Mouse (Mus musculus) naive thymus-derived CD4-positive, alpha-beta T cell, adult 2 months (primary cell): ENCODE results near the gene Zdhhc1.

Source experiments
- DNase-seq: peaks from one replicate; pipeline ENCODE4 v3.0.0-alpha.2; 2011; ENCODE audit warnings: low read depth

The Zdhhc1 gene

GRCm38 (mm10) chr8:105517346-105517745 is 20.6 kb upstream of the Zdhhc1 start:
- no peak for DNase-seq

- DNase-seq, result peak; percentile 80
These were observed 19.4 kb upstream of the Zdhhc1 start for GRCm38 (mm10) chr8:105516018-105516645.

DNA sequence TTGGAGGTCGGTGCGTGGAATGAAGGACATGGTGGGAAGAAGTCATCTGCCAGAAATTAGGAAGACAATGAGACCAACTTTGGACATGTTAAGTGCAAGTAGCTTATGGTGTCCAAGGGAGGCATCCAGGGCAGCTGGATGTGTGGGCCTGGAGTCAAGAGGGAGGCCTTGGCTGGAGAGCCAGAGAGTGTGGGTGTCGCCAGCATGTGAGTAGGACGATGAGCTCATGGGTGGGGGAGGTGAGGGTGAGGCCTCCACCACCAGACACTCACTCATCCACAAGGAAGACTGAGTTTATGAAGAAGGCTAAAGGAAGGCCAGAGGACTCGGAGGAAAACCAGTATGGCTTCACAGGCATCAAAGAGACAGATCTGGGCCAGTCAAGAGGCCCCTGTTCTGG is 18.0 kb upstream of the Zdhhc1 start:
- no peak for DNase-seq

DNA sequence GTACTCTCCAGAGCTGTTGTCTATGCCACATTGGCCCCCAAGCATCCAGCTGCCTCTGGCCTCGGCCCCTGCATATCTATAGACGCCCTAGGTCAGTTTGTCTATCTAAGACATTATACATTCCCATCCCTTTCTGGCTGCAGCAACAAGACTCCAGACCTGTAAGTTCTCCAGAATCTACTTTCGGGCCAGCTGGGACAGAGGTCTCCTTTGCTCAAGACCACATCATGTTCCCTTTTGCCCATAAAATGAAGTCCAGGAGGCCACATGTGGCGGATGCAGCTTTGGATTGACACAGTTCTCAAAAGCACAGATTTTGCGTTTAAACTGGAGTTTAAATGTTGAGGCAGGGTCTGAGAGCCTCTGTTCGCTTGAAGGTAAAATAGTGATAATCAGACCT is 17.5 kb upstream of the Zdhhc1 start:
- DNase-seq, result no peak

DNA sequence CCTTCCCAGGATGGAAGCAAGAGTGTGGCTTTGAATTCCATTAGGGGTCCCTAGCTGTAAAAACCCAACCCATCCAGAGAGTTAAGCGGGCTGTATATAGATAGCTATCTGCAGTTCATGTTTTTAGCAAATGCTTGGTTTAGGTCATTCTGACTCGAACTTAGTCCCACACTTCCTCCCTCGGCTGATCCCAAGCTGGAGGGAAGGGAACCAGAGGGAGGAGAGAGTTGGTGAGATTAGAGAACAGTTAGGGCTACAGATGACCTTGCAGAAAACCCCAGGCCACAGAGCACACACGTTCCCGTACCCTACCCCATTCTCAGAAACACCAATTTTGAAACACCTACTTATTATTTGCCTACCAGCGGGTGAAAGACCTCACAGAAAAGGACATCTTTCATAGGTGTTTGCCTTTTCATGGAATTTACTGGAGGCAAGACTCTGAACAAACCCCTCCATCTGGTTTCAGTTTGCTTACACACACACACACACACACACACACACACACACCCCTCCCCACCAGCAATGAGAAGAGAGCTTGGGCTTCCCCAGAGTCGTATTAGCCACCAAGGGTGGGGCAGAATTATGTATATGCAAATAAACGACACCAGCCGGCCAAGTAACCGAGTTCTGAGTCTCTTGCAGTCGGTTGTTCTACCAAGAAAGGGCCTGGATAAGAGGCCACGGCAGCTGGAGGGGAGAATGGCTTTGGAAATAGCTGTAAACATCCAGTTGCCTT is 13.5 kb upstream of the Zdhhc1 start:
- no peak for DNase-seq

DNA sequence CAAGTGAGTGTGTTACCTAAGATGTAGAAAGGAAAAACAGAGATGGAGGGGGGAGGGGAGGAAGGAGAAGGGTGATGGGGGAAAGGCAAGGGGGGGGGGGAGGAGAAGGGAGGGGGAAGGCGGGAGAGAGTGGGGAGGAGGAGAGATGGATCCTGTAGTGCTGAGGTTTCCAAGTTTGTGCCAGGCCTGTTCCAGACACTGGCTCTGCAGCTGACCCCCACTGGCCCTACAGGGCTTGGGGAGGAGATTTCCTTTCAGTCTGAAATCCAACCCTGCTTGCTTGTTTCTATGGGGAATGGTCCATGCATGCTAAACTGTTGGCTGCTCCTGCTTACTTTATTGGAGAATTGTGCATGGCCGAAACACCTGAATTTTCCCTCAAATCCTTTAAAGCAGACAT is 12.1 kb upstream of the Zdhhc1 start:
- no peak for DNase-seq

GRCm38 (mm10) chr8:105506977-105507376 is 10.3 kb upstream of the Zdhhc1 start:
- no peak for DNase-seq

DNA sequence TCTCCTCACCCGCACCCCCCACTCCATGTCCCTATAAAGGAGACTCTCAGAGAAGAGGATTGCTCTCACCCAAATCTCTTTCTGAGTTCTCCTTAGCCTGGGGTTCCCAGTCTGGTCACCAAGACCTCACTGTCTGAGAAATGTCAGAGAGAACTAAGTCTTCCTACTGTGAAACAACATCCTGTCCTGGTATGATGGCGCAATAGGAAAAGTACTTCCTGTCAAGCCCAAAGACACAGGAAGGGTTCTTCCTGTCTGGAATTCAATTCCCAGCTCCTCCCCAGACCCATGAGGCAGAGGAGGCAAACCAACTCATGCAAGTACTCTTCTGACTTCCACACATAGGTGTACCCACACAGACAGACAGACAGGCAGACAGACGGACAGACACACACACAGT is 7.9 kb upstream of the Zdhhc1 start:
- DNase-seq, result no peak

DNA sequence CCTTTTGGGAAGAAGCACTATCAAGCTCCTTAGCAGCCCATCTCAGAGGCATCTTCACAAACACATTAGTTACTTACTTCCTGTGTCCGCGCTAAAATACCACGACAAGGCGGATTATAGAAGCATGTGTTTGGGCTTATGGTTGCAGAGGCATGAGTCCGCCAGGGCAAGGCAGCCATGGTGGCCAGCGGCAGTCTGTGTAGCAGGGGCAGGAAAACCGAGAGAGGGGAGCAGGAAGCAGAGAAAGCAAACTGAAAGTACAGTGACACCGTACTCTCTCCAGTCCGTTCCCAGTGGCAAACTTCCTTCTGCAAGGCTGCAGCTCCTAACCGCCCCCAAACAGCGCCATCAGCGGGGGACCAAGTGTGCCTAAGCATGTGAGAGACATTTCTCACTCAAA is 3.1 kb upstream of the Zdhhc1 start:
- DNase-seq, result peak; percentile 9

GRCm38 (mm10) chr8:105495350-105496302 is 1.1 kb downstream of the Zdhhc1 start:
- no peak for DNase-seq

DNA sequence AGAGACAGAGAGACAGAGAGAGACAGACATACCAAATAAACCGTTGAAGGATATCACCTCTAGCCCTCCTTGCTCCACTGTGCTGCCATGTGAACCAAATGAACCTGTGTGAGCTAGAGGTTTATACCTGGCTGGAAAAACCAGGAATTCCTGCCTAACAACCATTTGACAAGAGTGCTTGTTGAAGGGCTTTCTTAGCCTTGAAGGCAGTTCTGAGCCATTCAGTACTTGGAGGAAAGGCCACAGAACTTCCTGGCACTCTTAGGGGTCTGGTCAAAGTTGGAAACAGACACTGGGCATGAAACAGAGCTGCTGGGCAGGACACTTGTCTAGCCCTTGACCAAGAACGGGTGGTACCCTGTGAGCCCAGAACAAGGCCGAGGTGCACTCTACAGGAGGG is 2.1 kb downstream of the Zdhhc1 start:
- DNase-seq, result no peak

- DNase-seq, result no peak
These were observed 3.2 kb downstream of the Zdhhc1 start for GRCm38 (mm10) chr8:105493495-105493894.

- no peak for DNase-seq
These were observed 7.4 kb downstream of the Zdhhc1 start for GRCm38 (mm10) chr8:105489281-105489680.

DNA sequence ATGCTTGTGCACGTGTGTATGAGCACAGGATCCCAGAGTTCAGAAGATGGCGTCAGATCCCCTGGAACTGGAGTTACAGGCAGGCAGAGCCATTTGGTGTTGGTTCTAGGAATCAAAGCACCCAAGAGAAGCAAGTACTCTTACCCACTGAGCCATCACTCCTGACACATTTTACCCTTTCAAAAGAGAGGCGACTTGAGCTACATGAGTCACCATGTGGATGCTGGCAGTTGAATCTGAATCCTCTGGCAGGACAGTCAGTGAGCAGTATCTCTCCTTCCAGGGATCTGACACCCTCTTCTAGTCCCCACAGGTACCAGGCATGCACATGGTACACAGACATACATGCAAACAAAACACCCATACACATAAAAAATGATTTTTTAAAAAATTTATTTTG is 8.6 kb downstream of the Zdhhc1 start:
- DNase-seq, result no peak

DNA sequence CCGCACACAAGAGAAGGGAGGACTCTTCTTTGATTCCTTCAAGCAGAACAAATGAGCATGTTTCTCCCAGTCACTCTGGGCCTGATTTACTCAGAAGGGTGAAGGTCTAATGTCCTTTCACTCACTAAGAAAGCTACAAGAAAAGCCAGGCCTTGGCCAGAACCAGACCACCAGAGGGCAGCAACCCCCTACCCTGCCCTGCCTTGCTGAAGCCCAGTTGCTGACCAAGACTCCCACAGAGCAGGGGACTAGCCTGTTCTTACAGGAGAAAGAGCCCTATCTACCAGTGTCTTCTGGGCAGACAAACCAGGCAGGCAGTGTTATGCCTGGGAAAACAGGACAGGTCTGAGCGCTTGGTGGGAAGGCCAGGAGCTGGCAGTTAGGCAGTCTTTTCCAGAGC is 12.3 kb downstream of the Zdhhc1 start:
- DNase-seq, result no peak

DNA sequence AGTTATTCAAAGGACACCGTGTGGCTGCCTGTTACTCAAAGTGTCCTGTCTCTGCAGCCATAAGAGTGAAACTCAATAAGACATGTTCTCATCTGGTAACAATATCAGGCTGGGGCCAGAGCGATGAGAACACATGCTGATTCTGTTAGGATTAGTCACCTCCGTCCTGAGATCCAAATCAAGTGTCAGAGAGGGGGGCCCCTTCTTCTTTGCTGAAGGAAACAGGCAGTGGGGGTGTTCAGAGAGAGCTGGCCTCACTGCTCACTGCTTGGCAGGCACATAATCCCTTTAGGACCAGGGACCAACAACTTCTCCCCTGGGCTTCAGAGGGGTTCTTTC is 12.7 kb downstream of the Zdhhc1 start:
- DNase-seq, result no peak

DNA sequence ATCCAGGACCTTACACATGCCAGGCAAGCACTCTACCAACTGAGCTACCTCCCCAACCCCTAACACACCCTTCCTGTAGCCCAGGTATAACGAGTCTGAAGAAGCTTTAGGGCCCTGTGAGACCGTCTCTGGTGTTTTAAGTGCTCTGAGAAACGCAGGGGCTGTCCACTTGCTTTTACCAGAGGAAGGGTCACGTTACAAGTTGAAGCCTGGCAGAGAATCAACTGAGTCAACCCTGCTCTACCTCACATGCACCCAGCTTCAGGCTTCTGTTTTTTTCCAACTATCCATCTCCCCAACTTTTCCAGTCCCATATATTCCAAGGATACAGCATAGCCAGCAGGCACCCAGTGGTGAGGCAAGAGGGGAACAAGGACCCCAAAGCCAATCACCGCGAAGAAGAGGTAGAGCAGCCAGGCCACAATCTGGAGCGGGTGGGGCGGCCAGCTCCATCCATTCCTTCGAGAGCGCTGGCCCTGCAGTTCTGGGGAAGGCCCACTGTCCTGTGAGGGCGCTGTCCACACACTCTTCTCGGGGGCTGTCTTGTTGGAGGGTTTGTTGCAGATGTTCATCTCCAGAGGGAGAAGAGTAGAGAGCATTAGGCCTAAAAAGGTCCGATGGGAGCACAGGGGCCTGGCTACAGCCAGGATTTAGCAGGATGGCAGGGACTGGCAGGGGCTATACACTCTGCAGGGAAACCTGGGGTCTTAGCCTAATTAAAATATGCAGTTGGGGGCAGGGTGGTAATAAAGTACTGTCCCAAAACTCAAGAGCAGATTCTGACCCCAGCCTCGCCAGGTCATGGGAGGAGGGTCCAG is 13.3 kb downstream of the Zdhhc1 start:
- DNase-seq, result no peak

DNA sequence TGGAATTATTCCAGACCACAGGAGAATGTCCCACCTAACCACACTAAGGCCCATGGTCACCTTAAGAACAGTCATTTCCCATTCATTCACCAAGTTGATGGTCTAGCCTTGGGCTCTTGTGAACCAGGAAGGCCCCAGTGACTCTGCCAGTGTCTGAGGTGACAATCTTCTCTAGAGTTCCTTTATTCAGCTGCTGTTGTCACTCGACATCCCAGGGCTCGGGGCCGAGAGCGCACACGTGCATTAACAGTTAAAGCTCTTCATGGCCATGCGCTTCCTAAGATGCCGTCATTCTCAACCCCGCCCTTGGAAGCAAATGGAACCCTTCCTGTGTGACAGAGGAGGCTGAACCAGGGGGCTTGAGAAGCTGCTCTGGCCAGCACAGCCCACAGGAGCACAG is 14.6 kb downstream of the Zdhhc1 start:
- no peak for DNase-seq

DNA sequence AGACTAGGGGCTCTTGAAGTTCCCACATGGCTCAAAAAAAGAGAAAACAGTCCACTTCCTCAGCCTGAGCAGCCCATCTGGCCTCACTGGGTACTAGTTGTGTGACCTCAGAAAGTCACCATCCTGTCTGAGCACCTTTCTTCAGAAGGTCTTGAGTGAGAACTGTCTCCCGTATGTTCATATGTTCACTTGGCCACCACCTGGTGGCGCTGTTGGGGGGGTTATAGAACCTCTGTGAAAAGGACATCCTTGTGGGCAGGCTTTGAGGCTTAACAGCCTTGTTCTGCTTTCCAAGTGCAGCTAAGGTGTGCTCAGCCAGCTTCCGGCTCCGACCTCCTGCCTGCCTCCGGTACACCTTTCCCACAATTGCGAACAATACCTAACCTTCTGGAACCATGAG is 15.2 kb downstream of the Zdhhc1 start:
- DNase-seq, result peak; percentile 30

DNA sequence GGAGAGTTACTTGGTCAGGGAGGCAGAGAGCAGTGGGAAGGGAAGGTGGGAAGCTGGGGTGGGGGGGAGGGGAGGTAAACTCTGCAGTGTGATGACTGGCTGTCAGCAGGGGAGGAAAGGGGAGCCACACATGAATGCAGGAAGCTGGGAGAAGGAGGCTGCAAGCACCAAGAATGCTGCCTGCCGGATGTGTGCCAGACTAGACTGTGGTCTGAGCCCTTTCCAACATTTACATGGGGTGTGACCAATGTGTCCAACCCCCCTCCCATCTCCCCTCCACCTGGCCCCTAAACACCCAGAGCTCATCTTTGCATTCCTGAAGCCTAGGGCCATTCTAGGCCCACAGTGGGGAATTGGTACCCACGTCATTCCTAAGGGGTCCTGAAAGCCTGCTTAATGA is 15.7 kb downstream of the Zdhhc1 start:
- DNase-seq, result no peak

DNA sequence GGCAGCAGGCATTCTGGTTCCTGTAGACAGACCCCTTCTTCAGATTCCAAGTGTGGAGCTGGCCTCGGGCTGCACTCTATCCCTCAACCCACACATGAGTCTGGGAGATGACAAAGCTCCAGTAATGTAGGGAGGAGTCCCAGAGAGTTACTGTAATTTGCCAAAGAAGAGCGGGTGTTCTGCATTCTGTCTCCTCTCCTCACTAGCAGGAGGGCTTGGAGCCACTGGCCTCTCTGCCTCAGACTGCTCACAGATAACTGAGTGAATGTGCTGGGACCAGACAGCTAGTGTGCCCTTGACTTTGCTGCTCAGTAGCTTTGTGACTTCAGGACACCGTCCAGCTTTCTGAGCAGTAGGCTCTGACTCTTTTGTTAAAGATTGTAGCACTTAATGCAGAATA is 18.9 kb downstream of the Zdhhc1 start:
- no peak for DNase-seq
